8 mouse cellular contexts compared by ENCODE assay signal in genomic region chr14:13198491-13198890, GRCm38 (mm10).
DNase-seq lines count a peak whose midpoint lies in the region.

No protein-coding gene starts in this region.

- DNase-seq in kidney, adult 8-10 months, result peak; percentile 3 to 9
- DNase-seq in kidney, postnatal 4 days, result no peak
- DNase-seq in MN1 (ENCODE audit: low spot score), result peak; percentile 15
- DNase-seq in cerebellum, adult 9-11 months, result peak; percentile 9
- DNase-seq in kidney, postnatal 36 days, result peak; percentile 12 to 21
- DNase-seq in telencephalon, adult 2 months (ENCODE audit: low read depth, low spot score), result peak; percentile 64
- no peak for DNase-seq in thymus, adult 18-20 months
- DNase-seq in gastrocnemius, adult 18-20 months (ENCODE audit: low spot score), result no peak

Comparison
In these comparisons a context has a peak if more than half of its experiments do, and no peak if none do; other contexts are left out.
1. DNase-seq: peak in kidney, adult 8-10 months (2 of 2), MN1 (single experiment), cerebellum, adult 9-11 months (single experiment), kidney, postnatal 36 days (2 of 2) and telencephalon, adult 2 months (single experiment); none in kidney, postnatal 4 days (0 of 2), thymus, adult 18-20 months (0 of 2) and gastrocnemius, adult 18-20 months (single experiment).